Mouse (Mus musculus): ENCODE results near the gene Ampd3.

Gene Ampd3

DNA sequence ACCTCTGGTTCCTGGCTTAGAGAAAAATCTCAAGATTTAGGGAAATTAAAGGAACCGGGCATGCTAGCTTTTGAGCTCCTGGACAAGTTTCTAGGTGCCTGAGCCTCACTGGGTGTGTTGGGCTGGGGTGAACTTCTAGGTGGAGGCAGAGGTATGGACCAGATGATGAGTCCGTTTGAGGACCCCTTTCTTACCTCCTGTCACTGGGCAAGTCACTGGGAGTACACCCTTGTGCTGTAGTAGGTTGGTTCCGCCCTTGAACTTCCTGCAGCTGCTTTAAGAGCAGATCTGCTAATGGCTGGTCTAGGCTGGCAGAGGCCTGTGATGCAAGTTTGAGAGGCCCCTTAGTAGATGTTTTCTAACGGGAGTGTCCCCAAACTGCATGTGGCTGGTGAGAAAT is 1.1 kb downstream of the Ampd3 start:
- no peak for DNase-seq (ENCODE audit: low read depth, low spot score)

DNA sequence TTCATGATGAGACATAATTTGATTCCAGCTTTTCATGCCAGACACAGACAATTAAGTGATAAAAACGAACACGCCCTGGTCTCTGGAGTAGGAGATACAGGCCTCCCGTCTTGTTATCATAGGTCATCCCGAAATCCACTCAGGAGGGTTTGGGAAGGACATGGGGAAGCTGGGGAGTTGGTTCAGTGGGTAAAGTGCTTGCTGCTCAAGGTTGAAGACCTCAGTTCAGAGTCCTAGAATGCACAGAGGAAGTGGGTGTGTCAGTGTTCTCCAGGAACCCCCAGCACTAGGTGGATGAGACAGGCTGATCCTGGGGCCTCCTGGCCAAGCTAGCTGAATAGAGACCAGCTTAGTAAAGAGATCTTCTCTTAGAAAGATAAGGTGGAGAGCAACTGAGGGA is 2.9 kb downstream of the Ampd3 start:
- DNase-seq (ENCODE audit: low read depth, low spot score): no peak

DNA sequence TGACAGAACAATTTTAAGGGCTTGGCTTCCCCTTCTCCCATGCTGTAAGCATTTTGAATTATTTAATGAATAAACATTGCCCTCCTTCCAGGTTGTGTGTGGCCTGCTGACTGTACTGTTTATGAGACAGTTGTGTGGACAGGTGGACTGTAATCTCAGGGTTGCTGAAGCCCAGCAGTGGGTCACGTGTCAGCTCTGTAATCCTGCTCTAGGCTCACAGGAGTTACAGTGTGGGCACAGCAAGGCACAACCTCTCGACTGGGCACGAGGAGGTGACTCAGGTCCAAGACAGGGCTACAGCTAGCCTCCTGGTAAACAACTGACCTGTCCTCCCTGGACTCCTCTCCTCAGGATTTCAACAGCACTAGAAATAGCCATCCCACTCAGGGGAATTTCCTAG is 4.3 kb downstream of the Ampd3 start:
- DNase-seq (ENCODE audit: low read depth, low spot score): no peak

DNA sequence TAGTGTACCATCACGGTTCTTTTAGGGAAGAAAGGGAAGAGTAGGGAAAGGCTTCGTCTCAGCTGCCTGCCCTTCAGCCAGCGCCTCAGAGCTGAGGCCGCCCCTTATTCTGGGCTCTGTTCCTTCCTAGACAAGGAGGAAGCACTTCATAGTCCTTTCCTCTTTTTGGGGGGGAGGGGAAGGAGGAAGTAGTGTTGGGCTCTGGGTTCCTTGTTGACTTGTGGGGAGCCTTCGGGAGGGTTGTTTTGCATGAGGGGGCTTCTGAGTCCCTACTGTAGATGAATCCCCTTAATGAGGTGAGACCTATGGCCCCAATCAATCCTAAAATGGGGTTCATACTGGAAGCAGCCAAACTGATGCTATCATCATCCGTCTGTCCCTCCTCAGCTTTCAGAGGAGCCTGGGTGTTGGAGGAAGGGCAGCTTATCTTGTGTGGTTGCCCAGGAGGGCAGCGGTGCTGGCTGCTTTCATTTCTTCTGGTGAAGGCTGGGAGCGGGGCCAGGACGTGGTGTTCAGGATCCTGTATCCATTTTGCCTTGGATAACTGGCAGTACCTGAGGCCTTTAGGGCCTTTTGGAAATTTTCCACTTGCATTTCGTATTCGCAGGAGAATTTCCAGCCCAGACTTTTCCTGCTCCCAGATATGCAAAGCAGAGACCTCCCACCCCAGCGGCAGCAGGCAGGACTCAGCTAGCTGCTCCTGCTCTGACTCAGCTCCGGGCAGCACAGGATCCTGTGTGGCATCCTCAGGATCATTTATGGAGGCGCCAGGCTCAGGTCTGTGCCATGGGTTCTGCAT is 5.4 kb downstream of the Ampd3 start:
- peak; percentile 87 for DNase-seq (ENCODE audit: low read depth, low spot score)

DNA sequence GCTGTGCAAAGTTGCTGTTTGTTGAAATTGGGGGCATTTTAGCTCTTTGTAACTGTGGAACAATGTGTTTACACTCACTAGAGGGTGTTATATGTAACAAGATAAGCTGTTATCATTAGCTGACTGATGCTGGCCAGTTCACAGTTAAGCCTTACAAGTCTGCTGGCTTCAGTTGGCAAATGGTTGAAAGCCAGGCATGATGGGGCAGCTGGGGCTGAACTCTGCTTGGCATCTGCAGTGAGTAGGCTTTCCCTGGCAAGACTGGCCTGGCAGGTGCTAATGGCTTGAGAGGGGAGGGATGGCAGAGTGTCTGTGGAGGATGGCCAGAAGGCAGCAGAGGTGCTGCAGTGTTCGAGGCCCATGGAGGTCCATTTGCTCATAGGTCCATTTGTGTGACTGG is 6.1 kb downstream of the Ampd3 start:
- peak; percentile 53 for DNase-seq (ENCODE audit: low read depth, low spot score)

DNA sequence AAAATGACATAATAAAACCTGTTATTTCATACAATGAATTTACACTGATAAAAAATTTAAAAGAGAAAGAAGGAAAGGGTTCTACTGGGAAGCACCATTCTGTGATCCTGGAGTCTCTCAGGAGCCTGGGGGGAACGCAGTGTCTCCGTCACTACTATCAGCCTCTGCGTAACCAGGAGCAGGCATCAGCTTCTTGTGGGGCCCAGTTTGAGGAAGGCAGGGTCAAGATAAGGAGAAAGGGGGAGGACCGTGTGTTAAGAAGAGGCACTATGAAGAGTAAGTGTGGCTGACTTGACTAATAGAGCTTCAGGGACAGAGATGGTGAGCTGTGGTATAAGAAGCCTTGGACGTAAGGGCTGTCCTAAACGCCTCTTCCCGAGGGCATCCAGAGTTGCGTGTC is 6.7 kb downstream of the Ampd3 start:
- DNase-seq (ENCODE audit: low read depth, low spot score): no peak

DNA sequence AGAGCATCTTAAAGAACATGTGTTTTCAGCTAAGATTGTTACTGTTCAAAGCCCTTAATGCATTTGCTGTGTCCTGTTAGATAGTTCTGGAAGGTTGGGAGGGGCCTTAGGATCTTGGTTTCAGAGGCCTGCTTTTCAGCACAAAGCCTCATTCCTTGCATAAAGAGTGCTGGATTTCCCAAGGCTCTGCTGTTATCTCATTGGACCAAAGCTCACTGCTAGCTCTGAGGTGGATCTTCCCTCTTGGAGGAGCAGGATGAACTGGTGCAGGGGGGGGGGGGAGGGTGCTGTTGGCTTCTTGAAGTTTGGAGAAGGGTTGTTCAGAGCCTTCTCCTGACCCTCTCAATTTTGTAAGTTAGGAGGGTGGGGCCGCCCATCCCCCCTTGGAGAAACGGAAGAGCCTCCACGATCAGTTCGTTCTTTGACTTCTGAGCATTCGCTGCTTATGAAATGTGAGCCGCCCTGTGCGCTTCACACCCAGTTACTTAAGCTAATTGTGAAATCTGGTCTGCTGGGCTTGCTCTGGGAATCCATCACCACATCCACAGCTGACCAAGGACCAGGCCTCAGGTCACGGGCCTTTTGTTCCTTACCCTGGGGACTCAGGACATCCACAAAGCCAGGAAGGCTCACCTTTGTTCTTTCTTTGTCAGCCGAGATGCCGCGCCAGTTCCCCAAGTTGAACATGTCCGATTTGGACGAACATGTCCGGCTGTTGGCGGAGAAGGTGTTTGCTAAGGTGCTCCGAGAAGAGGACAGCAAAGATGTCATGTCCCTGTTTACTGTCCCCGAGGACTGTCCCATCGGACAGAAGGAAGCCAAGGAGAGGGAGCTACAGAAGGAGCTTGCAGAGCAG is 9.4 kb downstream of the Ampd3 start:
- DNase-seq (ENCODE audit: low read depth, low spot score): no peak

DNA sequence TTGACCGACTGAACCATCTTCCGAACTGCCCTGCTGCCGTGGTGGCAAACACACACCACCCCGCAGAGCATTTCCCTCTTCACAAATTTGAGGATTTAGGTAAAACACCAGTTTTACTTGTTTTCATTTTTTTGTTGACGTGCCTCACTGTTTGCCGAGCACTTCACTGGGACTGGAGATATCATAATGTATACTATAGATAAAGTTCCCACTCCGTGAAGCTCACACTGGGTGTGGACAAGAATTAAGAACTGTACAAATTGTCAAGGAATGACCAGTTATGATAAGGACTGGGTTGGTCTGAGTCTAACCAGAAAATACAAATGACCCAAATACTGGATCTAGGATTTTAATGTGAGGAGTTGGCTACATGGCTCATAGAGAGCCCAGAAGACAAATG is 10.9 kb downstream of the Ampd3 start:
- no peak for DNase-seq (ENCODE audit: low read depth, low spot score)

DNA sequence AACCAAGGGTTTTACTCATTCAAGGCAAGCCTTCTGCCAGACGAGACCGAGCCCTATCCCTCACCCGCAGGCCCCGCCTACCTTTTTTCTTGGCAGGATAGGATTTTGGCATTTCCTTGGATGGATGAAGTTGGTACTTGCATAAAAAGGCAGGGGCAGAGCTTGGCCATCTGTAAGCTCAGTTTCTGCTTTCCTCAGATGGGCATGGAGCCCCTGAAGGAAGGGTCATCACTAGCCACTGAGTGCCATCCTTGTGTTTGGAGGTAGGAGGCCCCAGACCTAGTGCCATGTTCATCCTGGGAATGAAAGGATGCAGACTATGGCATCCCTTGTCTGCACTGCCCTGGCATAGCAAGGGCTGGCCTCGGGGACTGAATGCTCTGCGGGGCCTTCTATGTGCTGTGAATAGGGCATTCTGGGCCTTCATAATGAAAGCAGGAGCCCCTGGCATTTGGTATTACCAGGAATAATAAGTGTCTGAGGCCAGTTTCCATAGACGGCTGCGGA is 11.7 kb downstream of the Ampd3 start:
- peak; percentile 52 for DNase-seq (ENCODE audit: low read depth, low spot score)

DNA sequence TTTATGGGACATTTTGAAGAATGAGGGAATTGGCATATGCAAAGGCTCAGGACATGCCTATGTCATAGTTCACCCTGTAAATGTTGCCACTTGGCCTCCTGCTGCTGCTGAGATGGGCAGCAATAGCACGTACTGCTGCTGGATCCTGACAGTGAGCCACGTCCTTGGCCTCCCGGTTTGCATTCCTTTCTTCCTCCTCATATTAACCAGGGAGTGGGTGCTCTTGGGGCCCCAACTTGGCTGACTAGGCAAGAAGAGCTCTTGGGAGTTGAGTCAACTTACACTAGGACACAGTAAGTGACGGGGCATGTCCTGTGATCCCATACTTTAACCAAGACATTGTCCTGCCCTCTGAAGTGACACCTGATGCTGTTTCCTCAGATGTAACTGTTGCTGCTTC is 12.5 kb downstream of the Ampd3 start:
- peak; percentile 76 for DNase-seq (ENCODE audit: low read depth, low spot score)

DNA sequence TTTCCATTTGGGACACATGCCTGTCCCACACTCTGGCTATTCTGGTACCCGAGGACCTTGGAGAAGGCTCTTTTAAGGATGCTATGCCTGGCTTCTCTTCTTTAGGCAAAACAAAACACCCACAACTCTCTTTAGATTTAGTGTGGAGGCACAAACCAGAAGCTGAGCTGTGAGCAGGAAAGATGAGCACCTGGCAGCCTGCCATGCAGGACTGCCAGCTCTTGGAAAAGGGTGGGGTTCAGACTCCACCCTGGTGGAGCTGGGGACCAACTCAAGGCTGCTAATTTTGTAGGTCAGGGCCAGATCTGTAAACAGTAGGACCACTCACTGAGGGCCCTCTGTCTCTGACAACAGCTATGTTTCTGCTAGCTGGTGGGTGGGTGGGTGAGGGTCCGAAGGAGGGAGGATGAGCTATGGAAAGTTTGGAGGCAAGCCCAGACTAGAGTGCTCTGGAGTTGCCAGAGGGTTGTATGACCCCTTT is 13.3 kb downstream of the Ampd3 start:
- peak; percentile 40 for DNase-seq (ENCODE audit: low read depth, low spot score)

DNA sequence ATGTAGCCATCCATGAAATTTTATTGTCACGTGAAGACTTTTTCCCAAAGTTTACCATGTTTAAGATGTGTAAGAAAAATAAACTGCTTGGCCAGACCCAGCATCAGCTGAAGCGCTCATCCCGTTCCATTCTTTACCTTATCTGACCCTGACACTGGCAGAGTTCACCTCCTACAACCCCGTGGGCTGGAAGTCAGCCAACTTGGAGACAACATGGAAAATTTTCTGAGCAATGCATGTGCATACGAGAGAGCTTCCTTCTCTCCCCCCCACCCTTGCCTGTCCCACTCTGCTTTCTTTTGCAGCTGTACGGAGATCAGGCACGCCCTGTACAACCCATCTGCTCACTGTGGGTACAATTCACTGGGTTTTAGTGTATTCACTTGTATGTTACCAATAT is 14.1 kb downstream of the Ampd3 start:
- DNase-seq (ENCODE audit: low read depth, low spot score): no peak

DNA sequence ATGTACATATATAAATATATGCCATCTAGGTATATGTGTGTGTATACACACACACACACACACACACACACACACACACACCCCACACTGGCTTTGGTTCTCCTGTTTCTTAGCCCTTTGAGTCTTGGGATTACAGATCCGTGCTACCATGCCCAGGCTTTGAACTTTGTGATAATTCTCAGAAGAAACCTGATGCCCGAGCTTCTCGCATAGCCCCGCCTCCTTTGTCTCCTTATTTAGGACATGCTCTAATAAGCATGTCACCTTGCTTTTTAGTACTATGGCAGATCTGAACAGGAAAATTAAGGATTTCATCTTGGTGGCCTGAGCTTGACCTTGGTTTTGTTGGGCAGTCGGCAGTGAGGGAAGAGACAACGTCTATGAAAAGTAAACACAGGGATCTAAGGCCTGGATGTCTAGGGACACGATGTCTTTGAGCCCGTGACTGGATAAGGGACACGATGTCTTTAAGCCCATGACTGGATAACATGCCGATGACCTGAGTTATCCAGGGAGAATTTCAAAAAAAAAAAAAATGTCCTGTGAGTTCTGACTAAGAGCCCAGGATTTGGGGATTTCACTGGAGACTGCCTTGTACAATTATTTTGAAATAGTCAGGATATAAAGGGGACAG is 15.0 kb downstream of the Ampd3 start:
- peak; percentile 62 for DNase-seq (ENCODE audit: low read depth, low spot score)

DNA sequence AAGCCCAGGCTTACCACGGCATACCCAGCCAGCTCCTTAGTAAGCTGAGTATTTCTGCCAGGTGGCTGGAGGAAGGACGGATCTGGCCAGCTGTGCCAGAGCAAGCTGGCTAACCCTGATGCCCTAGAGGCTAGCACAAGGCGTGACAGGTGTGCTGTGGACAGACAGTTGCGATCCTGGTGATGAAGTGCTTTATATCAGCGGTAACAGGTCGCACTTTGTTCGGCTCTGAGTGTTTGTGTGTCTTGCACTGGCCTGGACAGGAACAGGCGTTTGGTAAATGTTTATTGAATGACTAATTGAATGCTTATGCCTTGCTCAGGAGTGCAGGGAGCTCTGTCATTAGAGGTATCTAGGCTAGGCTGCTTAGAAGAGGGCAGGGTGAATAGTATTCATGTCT is 17.0 kb downstream of the Ampd3 start:
- peak; percentile 52 for DNase-seq (ENCODE audit: low read depth, low spot score)

DNA sequence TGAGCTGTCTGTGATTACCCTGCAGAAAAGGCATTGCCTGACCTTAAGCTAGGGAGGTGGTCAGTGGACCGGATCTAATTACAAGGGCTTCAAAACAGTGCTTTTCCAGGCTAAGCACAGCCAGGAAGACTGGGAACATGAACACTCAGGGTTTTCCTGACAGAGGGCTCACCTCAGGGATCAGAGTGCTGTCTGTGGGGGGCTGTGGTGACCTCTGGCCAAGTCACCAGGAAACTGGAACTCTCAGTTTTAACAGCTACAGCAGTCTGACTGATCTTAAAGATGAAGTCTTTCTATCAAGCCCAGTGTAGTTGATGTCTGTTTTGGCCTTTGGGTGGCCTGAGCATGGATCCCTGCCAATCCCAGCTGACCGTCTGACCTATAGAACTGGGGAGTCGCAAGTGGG is 17.7 kb downstream of the Ampd3 start:
- DNase-seq (ENCODE audit: low read depth, low spot score): peak; percentile 61

DNA sequence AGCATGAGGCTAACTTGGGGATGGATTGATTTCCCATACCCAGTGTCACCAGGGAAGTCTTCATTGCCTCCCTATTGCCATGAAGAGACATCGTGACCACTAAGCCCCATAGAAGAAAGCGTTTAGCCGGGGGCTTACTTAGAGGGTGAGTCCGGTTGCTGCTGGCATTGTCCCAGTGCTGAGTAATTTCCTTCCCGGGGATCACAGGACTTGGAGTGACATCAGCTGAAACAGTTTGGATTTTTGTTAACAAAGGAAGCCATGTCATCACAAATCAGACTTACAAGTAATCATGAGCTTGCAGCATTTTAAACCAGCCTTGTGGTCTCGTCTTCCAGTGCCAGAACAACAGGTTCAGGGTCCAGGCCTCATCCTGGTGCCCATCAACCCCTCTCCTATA is 19.3 kb downstream of the Ampd3 start:
- peak; percentile 86 for DNase-seq (ENCODE audit: low read depth, low spot score)

DNA sequence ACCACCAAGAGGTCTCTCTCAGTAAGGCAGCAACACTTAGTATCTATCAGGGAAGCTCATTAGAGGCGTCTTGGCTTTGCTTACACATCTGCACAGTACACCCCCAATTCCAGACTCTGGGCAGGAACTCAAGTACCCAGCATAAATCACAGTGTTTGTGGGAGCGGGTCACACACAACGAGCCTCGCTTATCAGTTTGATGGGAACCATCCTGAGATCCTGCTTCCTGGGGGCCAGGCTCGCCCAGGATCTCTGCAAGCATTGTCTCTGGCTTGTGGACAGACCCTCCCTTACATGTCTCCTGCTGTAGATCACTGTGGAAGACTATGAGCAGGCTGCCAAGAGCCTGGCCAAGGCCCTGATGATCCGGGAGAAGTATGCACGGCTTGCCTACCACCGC is 22.9 kb downstream of the Ampd3 start:
- no peak for DNase-seq (ENCODE audit: low read depth, low spot score)

DNA sequence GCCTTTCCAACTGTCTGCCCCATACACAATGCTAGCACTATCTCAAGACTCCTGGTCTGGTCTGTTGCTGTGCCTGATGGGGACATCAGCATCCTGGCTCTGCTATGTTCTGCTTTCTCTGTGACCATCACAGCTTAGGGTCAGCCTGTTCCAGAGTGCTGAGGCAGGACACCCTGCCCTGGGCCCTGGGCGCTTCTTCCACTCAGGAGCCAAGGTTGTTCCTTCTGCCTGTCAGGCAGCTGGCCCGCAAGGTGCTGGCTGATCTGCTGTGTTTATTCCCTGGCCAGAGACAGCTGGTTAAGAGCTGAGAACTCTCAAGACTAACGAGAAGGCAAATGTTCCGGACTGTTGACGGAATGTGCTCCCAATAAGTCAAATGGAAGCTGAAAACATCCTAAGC is 24.2 kb downstream of the Ampd3 start:
- no peak for DNase-seq (ENCODE audit: low read depth, low spot score)

DNA sequence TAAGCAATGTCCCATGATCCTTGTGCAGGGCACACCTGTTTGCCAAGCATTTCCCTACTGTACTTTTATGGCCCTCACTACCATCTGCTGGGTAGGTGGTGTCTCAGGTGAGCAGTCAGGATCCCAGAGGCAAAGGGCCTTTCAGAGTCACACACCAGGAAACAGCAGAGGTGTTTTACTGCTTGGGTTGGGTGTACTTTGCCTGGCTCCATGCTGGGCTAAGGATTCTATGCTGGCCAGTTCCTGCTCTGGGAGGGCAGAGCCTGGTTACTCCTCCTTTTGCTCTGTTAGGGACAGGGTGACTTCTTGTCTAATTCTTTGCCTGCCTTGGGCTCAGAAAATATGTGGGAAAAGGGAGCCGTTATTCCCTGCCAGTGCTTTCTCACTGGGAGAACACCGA is 24.8 kb downstream of the Ampd3 start:
- no peak for DNase-seq (ENCODE audit: low read depth, low spot score)

DNA sequence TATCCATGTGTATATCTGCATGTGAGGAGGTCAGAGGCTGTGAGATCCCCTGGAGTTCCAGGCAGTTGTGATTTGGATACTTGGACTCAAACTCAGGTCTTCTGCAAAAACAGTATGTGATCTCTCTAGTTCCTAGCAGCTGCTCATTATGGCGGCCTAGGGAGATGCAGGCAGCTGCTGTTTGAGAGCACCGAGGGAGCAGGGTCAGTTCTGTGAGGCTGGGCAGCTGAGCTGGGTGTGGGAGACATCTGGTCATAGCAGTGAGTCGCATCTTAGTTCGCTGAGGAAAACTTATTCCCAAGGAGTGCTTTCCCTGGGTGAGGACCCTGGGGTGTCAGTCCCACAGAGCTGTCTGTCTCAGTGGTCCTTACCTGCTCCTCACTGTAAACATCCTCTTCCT is 26.7 kb downstream of the Ampd3 start:
- no peak for DNase-seq (ENCODE audit: low read depth, low spot score)

DNA sequence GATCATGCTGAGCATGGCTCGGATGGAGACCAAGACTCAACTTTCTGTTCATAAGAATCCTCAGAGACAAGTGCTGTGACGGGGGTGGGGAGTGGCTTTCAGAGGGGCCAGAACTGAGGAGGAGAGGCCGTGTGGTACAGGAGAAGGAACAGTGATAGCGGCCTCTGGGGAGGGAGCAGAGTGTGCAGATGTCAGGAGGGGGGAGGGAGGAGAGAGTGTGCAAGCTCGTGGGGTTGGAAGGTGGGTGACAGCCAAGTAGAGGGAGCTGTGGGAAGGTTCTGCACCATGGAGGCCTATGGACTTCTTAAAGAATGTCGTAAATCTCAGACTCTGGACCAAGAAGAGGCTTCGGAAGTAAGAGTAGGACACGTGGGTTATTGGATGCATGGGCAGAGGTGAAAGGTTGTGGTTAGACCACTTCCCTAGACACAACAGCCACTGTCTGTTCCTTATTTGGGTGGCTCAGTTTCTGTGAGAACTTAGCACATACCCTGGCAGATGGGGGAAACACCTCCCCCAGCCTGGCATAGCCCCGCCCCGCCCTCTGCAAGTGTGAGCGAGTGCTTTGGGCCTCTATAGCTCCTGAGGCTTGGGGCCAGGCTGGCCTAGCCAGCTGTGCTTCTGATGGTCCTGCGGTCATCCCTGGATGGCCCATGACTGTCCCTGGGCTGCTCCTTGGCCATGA is 28.5 kb downstream of the Ampd3 start:
- no peak for DNase-seq (ENCODE audit: low read depth, low spot score)

Measured in 3T3-L1 (cell line).